Mouse (Mus musculus) G1E-ER4 (cell line): ENCODE data around the gene Arhgef10l. TPM values are rescaled to one million over a fixed set of nuclear protein-coding genes. Genes with fewer than 3 reads are reported as not detected.

Experiments used
- GATA1 ChIP-seq: IDR thresholded peaks from one replicate; pipeline ENCODE4 v1.8.0; 2012; ENCODE audit warnings: low read length, inconsistent platforms
- polyA plus RNA-seq: library from polyadenylated mRNA; stranded (reverse); fragments of >175 nt; gene quantifications from 2 replicates; pipeline ENCODE4 v1.2.3, GENCODE M21; 2012

The Arhgef10l gene
- polyA plus RNA-seq, 1 experiment, result 0.02 TPM

DNA sequence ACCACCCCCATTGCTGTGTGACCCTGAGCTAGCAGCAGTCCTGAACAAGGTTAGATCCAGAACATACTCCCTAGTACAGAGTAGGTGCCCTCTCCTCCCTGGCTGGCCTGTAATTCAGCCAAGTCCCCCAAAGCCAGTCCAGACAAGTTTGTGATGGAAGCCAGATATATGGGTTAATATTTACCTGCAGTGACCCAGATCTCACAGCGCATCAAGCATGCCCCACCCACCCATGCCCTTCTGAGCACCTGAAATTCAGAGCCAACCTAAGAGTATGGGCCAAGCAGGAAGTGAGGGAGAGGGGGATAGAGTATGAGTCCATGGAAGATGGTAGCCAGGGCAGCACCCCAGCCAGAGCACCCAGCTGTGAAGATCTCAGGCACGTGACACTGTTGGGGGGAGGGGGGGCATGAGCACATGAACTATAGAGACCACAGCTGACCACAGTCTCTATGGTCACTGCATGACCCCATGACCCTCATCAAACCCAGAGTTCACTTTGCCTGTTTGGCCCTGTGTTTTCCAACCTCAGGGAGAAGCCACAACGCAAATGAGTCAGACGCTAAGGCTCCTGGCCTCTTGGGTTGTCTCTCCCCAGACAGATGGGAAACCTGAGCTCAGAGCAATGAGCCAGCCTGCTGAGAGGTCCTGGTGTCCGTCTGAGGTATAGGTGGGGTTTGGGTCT lies 29.4 kb downstream of the Arhgef10l start:
- no peak for TF ChIP-seq GATA1

DNA sequence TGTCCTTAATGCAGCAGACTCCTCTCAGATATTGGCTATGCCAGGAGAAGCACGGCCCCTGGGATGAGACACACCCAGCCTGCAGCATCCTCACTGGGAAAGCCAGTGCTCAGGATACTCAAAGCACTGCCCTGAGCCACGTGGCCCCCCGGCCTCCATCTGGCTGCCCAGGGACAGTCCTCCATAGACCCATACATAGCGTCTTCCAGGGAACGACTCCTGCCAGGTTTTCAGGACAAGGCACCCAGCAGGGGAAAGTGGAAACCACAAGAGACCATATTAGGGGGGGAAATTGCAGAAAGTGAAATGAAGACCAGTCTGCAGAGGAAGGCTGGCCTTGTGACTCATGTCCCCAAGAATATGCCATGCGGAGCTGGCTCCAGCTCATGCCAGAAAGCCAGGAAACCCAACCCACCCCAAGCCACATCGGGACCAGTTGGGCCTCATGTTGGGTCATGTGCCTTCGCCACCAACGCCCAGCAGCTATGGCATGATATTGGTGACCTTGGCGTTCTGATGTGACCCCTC lies 30.9 kb downstream of the Arhgef10l start:
- no peak for TF ChIP-seq GATA1

DNA sequence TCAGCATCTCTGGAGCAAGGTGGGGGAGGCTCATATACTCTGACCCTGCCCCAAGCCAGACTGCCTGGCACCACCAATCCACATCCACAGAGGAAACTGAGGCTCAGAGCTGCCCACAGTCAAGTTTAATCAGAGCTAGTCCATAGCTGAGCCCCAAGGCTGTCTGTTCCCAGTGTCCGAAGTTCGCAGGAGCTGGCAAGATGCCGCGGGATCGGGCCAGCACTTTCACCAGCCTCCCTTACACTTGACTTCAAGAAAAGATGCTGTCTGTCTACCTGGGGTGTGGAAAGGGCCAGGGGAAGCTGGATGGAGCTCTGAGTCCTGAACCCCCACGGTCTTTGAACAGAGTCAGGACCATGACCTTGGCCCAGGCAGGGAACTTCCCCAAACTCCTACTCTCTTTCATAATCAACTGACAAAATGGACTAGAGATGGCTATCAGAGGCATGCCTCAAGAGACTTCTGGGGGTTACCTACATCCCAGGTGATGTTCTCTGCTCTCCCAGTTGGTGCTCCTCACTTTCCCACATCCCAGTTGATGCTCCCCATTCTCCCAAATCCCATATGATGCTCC lies 34.4 kb downstream of the Arhgef10l start:
- no peak for TF ChIP-seq GATA1

DNA sequence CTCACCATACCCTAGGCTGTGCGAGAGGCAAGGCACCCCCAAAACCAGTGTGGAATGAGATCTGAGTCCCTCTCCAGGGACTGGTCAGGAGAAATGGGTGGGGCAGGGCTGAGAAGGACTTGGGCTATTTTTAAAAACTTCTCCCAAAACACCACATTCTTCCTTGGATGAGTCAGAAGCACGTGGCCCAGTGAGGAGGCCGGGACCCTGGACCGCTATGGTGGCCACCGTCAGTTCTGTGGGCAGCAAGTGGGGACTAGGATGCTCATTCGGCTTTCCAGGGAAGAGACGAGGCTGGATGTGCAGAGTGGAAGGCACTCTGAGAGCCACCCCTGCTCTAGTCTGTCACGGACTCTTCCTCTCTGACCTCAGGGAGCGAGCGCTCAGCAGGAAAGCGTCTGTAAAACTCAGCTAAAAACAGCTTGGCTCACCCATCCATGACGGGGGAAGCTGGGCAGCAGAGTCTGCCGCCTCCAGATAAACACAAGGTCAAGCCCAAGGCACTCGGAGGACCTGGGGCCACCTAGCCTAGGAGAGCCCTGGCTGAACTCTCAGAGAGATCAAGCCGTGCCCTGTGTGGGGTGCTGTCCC lies 35.1 kb downstream of the Arhgef10l start:
- TF ChIP-seq GATA1, result no peak

DNA sequence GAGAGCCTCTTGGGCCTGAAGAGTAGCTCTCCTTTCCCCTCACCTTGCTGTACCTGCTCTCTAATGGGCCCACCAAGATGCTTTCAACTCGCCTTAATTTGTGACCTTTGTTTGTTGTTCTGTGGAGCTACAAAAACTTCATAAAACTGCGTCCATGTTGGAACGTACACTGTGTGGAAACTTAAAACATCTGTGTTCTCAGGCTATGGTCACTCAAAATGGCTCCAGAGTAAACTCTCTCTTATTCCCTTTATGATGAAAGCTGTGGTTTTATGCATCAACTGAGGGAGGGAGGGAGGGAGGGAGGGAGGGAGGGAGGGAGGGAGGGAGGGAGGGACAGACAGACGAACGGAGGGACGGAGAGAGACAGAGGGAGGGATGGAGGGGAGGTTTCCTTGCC lies 35.7 kb downstream of the Arhgef10l start:
- TF ChIP-seq GATA1, result no peak

DNA sequence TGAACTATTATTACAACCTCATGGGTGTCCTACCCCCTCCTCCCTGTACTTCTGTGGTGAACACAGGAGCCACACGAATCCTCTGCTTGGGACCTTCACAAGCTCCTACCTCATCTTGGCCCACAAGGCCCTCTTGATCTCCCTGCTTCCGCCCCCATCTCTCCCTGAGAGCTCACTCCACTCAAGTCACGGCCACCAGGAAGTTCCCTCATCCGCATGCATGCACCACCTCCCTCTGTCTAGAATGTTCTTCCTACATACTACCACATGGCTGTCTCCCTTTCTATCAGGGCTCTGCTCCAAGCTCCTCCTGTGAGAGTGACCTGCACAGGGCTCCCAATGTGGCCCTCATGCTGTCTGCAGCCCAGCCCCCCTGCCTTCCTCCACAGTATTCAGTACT lies 36.8 kb downstream of the Arhgef10l start:
- no peak for TF ChIP-seq GATA1

DNA sequence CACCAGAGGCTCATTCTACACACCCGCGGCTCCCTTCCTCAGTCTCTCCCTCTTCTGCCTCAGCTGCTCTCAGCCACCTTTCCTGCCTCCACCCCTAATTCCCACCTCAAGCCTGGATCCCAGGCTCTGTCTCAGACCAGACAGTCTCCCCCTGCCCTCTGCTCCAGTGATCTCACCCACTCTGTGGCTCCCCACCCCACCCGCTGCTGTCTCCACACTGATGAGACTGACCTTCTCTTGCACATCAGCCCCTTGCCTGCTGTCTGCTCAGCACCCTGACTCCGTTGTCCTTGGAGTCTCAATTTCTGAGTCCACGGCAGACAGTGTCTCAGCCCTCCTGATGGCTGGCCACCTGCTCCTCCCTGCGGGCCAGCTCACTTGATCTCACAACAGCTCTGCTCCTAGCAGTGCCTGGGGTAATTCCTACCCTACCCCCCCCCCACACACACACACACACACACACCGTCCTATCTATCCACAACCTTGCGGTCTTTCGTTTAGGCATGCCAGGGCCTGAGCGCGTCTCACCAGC lies 37.3 kb downstream of the Arhgef10l start:
- no peak for TF ChIP-seq GATA1

DNA sequence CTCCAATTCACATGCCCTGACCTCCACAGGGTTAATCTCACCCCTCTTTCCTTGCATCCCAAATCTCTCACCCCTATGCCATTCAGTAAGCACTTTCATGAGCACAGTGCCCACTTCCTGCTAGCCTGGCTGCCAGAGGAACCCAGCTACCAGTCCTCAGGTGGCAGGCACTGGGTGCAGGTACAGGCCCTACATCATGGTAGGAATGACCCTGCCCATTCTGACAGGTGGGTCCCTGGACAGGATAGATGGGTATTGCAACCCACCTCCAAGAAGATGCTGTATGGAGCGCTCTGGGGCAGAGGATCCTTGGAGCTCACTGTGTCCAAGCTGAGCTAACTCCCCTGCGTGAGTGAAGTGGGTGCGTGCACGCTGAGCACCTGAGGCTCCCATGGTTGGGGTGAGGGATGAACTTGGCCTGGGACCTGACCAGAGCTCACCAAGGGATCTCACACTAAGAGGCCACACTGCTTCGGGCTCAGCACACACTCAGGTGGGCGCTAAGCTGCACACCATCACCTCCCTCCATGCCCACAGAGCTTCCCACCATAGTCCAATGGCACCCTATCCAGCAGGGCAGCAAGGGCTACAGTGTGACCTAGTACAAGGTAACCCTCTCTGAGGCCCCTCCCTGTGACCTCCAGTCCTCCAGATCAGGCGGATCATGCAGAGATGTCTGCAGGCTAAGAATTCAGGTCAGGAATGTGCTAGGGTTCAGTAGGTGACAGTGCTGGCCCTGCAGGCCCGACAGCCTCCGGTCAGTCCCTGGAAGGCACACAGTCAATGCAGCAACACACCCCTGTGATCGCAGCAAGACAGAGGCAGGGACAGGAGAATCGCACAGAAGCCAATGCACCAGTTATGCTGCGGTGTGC lies 39.9 kb downstream of the Arhgef10l start:
- TF ChIP-seq GATA1, result no peak

DNA sequence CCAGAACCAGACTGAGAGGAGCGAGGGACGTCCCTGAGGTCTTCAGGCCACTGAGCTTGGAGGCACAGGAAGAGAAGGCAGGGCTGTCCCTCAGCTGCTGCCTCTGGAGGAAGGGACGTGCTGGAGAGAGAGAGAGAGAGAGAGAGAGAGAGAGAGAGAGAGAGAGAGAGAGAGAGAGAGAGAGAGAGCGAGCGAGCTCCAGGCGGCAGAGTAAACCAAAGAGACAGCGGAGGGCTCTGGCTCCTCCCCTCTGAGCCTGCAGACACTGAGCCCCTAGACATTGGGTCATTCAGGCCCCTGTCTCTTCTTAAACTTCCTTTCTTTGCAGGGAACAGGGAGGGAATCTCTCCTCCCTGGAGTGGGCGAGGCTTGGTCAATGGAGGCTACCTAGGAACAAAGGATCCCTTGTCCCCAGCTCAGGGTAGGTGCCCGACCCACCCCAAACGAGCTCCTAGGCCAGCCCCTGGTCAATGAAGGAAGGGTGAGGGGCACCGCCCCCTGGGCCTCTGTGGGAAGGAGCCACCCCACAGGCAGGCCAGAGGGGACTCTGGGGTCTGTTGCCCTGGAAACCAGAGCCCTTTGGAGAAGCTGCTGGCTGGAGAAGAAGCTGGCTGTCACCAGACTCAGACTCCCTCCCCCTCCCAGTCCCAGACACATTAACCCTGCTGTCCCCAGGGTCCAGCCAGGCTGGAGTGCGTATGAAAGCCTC lies 41.2 kb downstream of the Arhgef10l start:
- TF ChIP-seq GATA1, result no peak

DNA sequence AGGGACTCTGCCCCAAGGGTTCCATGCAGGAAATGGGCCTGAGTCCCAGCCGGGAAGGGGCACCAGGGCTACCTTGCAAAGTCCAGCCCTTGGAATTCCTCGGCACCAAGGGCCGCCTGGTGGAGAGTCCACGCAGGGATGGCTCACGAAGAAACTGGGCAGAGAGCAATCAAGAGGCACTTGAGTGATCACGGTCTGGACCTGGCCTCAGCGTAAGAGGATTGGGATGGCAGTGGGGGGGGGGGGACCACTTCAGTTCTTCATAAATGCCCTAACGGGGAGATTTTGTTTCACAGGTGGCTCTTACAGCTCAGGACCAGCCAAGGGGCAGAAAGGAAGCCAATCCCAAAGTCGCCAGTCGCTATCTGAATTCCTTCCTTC lies 41.7 kb downstream of the Arhgef10l start:
- no peak for TF ChIP-seq GATA1

DNA sequence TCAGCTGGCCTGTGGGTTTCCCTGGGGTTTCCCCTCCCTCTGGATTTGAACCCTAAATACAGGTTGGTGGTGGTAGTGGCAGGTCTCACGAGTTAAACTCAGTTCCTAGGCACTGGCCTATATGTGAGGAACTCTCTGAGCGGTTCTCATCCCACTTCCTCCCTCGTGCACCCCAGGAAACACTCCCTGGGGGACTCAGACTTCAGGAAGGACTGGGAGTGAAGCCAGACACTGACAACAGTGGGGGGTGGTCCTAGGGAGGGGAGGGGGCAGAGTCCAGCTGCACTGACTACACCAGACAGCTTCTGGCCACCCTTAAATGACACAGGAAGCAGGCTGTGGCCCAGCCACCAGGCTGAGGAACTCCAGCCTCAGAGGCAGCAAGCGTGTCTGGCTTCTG lies 43.0 kb downstream of the Arhgef10l start:
- TF ChIP-seq GATA1, result no peak

DNA sequence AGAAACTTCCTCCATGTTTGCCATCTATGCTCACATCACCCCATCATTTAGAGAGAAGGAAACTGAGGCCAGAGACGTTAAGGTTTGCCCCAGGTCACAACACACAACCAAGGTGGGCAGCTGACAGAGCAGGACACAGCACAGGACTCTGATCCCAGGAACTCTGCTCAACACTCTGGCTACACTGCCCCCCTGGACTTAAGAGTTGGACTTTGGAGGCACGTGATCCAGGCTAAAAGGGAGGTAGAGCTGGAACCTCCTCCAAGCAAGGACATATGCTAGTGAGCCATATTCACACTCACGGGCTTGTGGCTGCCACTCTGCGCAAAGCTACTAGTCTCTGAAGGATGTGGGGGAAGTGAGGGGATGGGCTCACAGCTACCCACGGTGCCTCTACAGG lies 45.3 kb downstream of the Arhgef10l start:
- no peak for TF ChIP-seq GATA1

DNA sequence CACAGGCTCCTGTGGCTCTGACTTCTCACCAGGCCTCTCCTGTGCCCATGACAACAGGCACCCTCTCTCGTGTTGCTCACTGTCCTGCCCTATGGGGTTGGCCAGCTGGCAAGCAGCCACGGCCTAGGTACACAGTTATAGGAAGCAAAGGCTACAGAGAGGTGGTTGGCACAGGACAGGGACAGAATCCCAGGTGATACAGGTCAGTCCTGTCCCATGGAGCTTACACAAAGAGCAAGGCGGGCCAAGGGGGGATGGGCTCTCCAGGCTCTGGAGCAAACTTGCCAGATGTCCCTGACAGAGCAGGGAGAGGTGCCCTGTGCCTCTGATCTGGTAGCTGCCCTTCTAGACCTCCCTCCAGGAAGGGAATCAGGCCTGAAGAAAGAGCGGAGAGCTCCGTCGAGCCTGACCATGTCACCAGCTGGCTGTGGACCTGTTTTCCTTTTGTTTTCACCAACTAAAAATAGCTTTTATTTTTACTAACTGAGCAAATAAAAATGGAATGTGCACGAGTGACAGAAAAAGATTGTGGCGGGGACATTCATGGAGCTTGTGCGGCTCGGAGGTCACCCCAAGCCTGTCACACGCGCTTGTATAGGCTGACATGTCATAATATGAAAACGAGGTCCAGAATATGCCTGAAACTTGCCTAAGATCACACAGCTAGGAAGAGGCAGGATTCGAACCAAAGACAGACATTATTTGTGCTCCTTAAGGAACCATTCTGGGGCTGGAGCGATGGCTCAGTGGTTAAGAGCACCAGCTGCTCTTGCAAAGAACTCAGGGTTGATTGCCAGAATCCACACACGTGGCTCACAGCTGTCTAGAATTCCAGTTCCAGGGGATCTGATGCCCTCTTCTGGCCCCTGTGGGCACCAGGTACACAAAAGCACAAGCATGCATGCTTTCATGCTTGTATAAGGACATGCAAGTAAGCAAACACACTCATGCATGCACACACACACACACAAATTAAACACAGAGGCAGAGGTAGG lies 48.1 kb downstream of the Arhgef10l start:
- no peak for TF ChIP-seq GATA1

DNA sequence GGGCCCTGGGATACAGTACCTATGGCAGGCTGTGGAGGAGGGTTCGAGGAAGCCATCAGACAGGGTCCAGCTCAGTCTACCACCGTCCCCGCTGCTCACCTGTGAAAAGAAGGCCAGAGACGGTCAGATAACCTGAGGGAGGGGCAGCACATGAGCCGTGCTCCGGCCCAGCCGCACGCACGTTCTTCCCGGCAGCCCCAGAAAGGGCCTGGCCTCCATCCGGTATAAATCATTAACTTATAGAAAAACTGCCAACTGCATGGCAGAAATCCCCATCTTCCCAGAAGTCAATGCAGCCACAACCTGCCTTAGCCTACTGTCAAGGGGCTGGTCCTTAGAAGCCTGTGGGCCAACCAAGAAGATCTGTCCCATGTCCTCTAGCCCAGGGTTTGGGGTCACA lies 48.9 kb downstream of the Arhgef10l start:
- no peak for TF ChIP-seq GATA1
